Mouse (Mus musculus) CD8-positive naive resting alpha-beta T cell, adult 2 months (primary cell): ENCODE data around the gene Arhgap24.

Source experiments
- DNase-seq, 2 experiments: peaks; one replicate each; pipeline ENCODE4 v3.0.0; 2022; ENCODE audit warnings: low read depth in 2 of 2, low spot score in 2 of 2

Gene Arhgap24

DNA sequence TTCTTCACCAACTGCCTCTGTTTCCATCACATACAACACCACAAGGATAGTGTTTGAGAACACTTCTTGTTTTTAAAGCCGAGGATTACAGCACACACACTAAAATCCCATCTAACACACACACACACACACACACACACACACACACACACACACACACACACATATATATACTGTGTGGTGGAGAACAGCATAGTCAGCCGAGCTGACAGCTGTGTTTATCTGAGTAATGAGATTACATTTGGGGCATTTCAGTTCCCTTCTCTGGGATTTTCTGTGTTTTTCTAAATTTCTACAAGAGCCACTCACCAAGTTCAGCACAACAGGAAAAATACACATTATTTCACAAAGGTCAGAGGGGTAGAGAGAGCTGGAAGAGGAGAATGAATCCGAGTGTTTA is 96.5 kb downstream of the Arhgap24 start:
- DNase-seq: no peak

DNA sequence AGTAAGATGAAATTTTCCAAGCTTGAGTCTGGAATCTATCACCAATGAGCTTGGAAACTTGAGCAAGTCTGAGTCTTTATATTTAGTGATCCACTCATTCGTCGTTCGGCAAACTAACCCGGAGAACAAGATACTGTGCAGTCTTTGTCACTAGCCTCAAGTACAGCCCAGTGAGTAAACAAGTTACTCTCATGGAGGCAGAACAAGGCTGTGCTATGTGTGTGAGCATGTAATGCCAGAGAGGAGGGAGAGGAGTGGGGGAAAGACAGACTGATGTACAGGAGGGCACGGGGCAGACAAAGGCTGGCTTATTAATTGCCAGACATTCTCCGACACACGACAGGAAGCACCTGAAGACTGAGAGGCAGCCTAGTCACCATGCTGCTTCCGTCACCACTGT is 97.2 kb downstream of the Arhgap24 start:
- no peak for DNase-seq

DNA sequence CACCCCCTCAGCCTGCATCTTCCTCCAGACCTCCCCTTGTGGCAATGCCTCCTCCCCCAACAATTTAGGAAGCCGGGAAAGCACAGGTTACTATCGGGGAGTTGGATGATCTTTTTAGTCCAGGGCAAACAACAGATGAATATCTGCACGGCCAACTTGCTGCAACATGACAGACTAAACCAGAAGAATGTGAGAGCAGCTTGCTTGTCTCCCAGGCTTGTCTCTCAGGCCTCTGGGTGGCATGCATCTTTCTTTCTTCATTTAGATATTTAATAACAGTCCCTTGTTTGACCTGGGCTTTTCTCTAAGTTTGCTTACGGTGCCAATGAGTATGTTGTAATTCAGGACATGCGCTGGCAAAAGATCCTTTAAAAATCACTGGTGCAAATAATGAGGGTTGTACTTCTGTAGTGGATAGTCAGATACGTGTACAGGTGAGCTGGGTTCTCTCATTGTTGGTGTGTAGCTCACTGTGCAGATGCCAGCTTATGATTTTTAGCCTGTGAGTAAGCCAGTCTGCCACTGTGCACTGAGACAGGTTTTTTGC is 101.7 kb downstream of the Arhgap24 start:
- DNase-seq: no peak

DNA sequence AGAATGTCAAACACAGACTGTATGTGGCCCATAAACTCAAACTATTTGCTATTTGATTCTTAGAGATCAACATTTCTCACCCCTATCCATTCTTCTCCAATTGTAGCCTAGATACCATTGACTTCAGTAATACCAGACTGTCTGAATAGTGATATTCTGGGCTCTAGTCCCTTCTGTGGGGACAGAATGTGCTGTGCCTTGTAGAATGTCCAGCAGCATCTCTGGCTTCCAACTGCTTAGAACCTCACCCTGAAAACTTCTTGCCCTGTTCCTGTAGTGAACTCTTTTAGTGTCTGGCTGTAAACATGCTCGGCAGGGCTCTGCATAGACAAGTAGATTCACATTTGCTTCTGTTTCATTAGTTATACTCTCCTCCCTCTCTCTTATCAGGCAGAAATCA is 110.2 kb downstream of the Arhgap24 start:
- DNase-seq: no peak

DNA sequence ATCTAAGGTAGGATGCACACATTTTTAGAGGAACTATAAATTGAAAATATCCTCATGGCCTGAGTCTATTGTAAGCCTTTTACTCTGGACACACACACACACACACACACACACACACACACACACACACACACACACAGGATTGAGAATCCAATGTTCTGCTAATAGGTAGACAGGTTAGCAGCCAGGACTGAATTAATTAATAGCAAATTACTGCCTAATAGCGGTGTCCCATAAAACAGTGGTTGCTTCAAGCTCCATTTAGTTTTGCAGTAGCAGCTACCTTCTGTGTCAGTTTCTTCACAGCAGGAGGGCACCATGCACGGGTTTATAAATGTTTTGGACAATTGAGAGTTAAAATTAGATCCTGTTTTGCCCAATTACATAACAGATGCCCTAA is 111.9 kb downstream of the Arhgap24 start:
- DNase-seq: no peak

DNA sequence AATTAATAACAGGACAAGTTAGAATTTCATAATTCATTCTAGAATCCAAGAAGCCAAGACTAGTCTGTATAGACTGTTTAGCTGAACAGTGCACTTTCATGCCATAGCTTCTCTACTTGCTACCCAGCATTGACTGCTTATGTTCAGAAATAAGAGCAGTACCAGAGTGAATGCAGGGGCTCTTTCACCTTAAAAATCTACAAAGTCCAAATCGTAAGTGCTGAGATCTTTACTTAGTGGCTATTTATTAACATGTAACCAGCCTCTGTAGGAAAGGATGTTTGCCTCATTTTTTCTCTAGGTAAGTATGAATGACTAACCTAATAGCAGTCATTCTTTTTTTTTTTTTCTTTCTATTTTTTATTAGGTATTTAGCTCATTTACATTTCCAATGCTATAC is 117.9 kb downstream of the Arhgap24 start:
- no peak for DNase-seq

DNA sequence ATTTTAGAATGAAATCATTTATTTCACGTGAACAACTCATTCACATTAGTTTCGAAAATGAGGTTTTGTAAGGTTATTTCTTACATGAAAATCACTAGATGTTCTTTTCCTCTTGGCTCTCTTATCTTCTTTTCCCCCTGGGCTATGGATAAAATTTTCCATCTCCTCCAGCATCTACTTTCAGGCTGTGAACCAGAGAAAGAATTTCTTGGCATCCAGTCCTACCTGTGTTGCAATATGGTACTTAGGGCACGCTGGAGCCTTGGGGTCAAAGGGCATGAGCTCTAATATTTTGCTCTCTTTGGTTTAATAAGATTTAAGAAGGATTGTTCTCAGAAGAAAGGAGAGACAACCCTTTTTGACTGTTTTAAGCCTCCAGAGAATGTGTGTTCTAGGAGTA is 132.4 kb downstream of the Arhgap24 start:
- DNase-seq: no peak

DNA sequence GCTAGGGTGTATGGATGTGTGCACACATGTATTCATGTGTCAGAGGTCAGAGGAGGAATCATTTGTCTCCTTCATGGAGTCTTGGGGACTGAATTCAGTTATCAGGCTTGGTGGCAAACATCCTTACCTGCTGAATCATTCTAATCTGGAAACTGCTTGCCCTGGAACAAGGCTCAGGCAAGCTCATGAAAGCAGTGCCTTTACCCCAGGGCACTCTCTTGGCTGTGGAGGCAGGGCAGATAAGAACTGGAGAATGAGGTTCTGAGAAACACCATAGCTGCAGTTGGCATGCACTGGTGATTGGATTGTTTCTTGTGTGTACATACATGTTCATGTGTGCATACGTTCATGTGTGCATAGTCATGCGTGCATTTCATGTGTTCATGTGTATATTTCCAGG is 132.9 kb downstream of the Arhgap24 start:
- DNase-seq: no peak

DNA sequence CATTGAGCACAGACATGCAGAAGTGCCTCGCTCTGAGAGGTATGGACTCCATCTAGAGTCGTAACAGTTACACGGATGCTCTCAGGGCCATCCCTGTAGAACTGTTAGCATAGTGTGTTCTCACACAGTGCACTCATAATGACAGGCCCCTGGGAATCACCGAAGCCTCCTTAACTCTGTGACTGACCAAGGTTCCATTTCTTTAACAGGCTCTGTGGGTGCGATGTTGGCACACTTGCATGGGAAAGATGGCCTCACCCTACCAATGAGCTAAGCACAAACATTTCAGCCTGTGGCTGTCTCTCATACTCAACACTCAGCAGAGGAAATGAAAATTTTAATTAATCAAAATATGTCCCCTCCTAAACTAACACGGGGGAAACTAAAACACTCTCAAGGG is 134.1 kb downstream of the Arhgap24 start:
- no peak for DNase-seq

DNA sequence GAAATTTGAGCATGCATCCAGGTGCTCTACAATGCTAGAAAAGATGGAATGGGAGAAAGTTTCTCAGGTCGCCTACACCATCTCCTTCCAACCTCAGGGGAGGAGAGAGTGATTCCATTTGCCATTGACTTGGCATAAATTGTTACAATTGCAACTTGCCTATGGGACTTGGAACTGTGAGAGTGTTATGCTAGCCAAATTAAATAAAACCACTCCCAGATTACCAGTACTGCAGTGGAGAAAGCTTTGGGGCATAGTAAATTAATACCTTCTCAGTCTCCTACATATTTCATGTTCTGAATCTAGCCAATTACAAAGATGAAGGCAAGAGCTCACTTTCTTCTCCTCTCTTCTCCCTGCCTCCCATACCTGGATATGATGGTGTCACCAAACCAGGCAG is 139.8 kb downstream of the Arhgap24 start:
- DNase-seq: no peak

DNA sequence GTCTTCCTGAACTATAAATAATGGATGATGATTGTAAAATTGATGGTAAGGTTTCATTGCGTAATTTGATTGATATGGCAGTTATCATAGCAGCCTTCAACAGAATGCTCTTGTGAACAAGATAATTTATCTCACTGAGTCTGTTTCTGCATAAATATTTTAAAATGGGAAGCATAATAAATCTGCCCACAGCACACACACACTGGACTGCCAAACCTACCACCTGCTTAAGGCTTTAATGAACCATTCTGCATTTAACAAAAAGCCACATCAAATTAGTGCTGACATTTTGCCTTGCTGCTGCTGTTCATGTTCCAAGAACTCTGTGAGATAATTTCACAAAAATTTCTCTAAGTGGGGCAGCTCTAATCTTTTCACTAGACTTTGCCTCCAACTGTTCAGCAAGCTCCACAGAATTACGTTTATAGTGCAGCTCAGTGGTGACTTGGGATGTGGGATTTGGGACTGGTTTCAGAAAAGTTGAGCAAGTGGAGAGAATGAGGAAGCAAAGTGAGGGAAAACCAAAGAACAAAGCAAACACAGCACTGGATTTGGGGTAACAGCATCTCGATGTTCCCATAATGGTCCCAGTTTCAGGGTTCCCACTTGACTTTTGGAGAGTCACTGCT is 142.7 kb downstream of the Arhgap24 start:
- DNase-seq: no peak

DNA sequence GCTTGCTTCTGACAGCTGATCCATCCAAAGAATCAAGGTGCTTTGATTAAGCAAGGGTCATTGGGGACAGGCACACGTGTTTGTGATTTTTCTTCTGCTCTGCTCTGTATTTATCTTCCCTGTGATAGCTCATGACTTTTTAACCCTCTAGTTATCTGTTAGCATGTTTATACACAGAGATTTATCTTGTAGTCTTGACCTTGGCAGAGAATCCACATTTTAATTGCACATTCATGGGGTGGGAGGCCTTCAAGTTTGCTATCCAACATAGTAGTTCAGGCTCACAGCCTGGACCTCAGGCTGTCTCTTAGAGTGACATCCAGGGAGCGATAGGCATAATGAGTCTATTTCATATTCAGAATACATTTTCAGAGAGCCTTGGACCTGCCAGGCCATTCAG is 145.5 kb downstream of the Arhgap24 start:
- DNase-seq: no peak

DNA sequence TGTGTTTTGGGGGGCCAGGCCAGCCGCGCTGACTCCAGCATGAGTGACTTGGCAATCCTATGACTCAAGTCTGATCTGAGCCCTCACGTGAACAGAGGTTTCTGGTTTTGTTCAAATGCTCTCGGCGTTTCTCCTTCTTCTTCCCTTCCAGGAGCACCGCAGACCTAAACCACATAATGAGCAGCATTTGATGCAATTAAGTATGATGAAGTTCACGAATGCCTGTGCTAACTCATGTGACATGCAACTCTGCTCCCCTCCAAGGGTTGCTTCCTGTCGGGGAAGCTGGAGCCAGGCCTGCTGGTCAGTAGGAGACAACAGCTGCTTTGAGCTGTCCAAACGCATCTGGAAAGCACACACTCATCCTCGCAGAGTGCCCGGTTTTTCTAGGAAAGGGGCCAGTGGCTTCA is 148.2 kb downstream of the Arhgap24 start:
- DNase-seq: no peak

DNA sequence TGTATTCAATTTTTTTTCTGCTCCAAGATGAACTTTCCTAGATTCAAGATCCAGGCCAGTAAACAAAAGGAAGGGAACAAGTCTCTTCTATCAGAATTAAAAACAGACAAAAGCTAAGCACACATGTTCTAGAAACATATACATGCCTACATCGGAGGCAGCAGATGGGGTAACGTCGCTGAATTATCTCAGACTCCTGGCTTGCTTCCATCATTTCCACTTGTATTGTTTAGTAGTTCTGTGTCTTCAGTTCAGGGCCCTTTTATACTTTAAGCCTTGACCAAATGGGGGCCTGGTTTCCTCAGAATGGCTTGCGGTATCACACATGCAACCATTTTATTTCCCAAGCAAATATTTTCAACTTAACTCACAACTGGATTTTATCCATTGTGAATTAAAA is 154.4 kb downstream of the Arhgap24 start:
- no peak for DNase-seq

DNA sequence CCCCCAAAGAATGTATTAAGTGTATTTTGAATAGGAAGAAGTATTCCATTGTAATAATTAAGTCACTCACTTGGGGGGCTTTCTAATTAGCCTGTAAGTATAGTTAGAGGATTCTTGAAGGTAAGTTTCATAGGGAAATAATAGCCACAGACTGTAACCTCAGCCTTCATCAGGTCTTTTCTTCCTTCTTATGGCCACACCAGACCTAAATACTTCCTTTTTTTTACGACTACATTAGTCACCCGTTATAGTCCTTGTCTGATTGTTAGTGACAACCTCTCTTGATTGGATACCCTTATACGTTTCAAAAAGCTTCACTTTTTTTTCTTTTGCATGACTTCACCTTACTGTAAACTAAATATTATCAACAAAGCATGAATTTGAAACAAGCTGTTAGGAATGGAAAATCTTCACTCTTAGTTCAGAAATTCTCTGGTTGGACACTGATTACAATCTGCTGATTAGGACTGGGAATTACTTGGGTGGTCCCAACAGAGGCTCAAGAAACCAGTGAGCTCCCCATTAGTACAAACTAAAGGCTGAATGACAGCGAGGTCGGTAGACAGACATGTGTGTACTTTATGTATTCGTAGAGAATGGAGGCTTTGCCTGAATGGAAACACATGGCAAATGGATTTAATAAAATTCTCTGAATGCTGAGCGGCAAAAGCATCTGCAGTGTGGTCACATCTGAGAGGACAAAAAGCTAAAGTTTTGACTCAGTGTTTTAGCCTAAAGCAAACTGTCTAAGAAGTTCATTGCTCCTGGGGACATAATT is 158.8 kb downstream of the Arhgap24 start:
- DNase-seq: no peak

DNA sequence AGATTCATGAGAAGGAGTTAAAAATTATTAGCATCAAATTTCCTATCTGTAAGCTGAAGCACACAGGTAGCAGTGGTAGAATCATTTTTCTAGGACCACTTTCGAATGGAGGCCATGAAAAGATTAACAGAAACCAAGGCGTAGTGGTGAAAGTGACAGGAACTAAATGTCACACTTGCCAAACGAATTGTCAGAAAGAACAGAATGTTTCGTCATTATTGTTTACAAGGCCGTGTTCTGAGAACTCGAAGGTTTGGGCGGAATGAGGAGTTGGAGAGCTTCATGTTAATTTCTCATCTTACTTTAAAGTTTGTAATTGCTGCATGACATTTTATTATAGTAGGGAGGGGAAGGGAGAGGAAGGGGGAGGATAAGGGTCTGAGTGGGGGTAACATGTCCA is 162.2 kb downstream of the Arhgap24 start:
- DNase-seq: no peak

DNA sequence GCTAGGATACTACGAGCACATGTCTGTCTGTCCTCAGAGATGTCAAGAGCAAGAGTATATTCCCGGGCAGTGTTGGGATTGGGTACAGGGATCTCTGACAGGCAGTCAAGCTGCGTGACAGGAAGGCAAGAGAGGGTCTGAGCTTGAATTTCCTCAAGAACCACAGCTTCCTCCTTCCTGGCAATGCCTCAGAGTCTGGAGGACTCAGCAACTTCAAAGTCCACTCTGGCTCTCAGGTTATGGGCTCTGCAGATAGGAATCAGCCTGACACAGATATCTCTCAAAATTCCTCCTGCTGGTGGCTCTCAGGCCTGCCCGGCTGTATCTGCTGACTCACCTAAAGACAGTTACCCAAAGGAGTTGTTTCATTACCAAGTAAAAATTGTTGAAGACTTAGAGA is 162.6 kb downstream of the Arhgap24 start:
- DNase-seq: no peak

DNA sequence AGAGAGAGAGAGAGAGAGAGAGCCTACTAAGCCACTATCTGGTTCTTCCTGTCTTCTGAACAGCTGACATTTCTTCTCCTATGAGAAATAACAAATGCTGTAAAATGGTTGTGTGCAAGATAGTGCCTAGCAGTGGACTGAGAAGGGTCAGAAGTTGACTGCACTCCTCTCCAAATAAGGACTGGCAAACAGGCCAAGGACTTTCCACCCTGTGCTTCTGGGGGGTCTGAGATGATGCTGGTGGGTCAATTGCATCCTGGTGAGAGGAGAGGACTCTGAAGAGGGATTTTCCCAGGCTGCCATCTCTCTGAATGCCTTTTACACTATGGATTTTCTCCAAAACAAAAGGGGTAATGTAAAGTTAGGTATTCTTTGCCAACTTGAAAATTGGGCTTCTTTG is 177.9 kb downstream of the Arhgap24 start:
- DNase-seq: no peak

DNA sequence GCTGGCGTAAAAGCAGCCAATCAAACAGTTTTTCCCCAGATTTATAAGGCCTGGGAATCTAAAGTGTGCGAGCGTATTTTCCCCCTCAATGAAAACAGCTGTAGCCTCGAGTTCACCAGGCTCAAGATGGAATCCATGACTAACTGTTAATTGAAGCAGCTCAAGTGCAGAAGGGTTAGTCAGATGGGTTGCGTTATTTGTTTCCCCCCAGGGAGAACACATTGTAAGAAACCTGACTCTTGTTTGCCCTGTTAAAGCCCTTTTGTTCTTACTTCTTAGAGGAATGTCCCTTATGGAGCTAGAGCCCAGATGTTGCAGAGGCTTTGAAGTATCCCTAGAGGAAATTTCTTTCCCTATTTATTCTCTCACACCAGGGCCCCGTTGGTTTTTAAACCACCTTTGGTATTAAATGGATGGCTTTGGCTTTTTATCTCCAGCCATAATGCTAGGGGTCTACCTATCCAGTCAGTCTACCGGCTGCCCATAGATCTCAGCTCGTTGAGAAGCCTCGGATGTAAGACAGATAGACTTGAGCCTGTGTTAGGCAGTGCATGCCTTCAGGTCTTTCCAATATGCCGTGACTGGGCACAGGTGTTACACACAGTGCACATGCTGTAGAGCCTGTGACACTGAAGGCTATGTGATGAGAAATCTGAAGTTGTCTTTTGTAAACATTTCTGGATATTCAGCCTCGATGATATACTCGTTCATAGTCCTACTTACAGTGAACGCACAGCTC is 184.0 kb downstream of the Arhgap24 start:
- DNase-seq: no peak

DNA sequence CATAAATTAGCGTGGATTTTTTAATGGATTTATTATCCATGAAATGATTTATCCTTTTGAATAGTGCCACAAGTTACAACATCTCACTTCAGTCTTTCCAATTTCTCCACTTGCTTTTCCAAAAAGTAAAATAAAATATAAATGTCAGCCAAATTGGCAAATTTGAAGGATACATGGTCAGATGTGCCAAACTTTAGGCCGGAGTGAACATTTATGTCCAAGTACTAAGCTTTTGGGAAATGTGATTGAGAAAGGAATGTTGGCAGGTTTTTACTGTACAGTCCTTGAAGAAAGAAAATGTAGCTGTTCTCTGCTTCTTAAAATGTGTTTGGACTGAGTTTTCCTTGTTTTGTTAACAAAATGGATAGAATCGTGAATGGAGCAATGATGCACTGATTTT is 185.7 kb downstream of the Arhgap24 start:
- no peak for DNase-seq

DNA sequence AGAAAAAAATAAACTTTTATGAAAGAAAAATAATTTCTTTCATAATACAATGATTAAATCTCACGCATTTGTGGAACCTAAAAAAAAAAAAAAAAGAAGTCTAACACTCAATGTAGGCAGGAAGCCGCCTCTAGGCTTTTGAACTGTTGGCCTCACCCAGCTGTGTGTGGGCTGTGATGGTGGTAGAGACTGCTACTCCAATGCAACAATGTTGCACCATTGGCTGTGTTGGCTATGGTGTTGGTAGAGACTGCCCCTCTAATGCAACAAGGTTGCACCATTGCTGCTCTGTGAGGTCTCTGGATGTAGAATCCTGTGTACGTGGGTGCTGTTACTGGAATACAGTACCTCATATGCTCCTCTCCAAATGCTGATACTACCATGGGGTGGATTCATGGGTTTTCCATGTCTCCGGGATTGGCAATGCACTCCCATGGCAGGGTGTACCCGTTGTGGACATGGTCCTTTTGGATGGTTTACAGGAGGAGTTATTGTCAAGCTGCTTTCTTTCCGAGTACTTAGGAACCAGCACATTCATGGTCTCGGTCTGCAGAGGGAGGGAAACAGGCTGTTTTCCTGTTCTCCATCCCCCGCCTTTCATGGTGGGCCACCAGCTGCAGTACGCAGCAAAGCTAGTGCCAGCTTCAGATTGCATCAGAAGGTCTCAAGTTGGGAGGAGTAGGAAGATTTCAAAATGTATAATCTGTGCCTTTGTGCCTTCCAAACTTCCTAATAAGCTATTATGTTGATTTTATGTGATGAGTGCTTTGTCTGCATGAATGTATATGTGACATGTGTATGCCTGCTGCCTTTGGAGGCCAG is 186.8 kb downstream of the Arhgap24 start:
- no peak for DNase-seq
